Mouse (Mus musculus) myocyte (in vitro differentiated cells): ENCODE results near the gene Mfsd4b5.

ENCODE experiments used
- CEBPB ChIP-seq: IDR thresholded peaks from 2 replicates; pipeline ENCODE4 v1.6.1; 2011; ENCODE audit warnings: mild to moderate bottlenecking, moderate library complexity; ENCODE audit not compliant: poor library complexity, insufficient read depth, severe bottlenecking
- E2F4 ChIP-seq: IDR thresholded peaks from one replicate; pipeline ENCODE4 v1.6.1; 2011; ENCODE audit warnings: mild to moderate bottlenecking, control low read depth, moderate library complexity; ENCODE audit not compliant: insufficient read depth
- MAX ChIP-seq: IDR thresholded peaks from one replicate; pipeline ENCODE4 v1.6.1; 2011; ENCODE audit warnings: low read depth, mild to moderate bottlenecking, control low read depth
- MYOG ChIP-seq, 3 experiments: IDR thresholded peaks; one replicate each; pipeline ENCODE4 v1.6.1; 2011; ENCODE audit warnings: control low read depth in 2 of 3, low read depth in 2 of 3, mild to moderate bottlenecking in 2 of 3; ENCODE audit not compliant: insufficient read length in 2 of 3, control insufficient read depth in 1 of 3, insufficient read depth in 1 of 3
- POLR2A ChIP-seq: IDR thresholded peaks from one replicate; pipeline ENCODE4 v1.6.1; 2011; ENCODE audit warnings: low read depth, mild to moderate bottlenecking, control low read depth, moderate library complexity; ENCODE audit not compliant: insufficient read length
- POLR2AphosphoS2 ChIP-seq: IDR thresholded peaks from one replicate; pipeline ENCODE4 v1.6.1; 2011; ENCODE audit warnings: low read depth, control low read depth; ENCODE audit not compliant: insufficient read length
- TCF12 ChIP-seq: IDR thresholded peaks from one replicate; pipeline ENCODE4 v1.6.1; 2011; ENCODE audit warnings: mild to moderate bottlenecking, control low read depth; ENCODE audit not compliant: poor library complexity, insufficient read depth, severe bottlenecking
- USF1 ChIP-seq: IDR thresholded peaks from one replicate; pipeline ENCODE4 v1.6.1; 2011; ENCODE audit warnings: low read depth, mild to moderate bottlenecking, control low read depth, moderate library complexity

DNA sequence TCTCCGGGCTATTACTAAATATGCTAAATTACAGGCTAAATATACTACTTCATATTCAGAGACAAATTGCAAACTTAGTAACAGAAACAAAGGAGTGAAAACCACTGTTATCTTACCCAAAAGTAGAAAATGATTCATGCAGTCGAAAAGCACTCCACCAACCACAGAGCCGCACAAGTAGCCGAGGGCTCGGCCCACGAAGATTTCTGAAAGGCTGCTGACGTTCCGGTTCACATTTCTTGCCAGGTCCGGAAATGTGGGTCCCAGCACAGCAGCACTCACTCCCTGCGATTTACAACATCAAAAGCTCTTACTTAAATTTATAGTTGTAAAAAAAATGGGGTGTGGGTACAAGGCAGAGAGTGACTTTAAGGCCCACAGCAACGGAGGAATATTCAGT, 11.5 kb downstream of the Mfsd4b5 start:
- no peak for TF ChIP-seq POLR2A
- no peak for TF ChIP-seq MYOG (IDR thresholded peaks at IDR 0.05; ENCODE audit: control insufficient read depth in 1 of 3, insufficient read depth in 1 of 3, insufficient read length in 2 of 3, low read depth in 2 of 3)
- no peak for TF ChIP-seq POLR2AphosphoS2
- TF ChIP-seq TCF12, result no peak
- no peak for TF ChIP-seq CEBPB
- TF ChIP-seq USF1, result no peak
- no peak for TF ChIP-seq MAX
- TF ChIP-seq E2F4, result no peak
